Mouse (Mus musculus) embryo, embryonic 10.5 days (tissue): ENCODE data around the gene Gng7.
"Not testable (repeated sequence)": the region's sequence is repeated elsewhere in the genome, so short reads cannot be mapped to it uniquely, and the experiment has no call there.

Experiments used
- DNase-seq: peaks from one replicate; pipeline ENCODE4 v3.0.0-alpha.2; 2015; ENCODE audit warnings: low spot score

Gene Gng7

DNA sequence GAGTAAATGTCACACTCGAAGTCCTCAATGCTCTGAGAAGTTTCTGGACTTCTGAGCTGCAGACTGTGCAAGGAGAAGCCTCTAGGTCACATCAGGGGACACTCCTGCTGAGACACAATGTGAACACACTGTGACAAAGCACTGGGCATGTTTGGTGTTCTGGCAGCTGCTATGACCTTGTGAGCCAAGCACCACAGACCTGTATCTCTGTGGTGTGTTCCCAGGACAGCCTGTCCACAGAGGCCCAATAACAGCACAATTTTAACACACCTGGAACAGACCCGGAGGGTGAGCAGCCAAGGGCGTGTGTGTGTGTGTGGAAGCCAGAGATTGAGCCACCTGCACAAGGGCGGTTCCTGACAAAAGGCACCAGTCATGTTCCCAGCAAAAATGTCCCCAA is 20.1 kb downstream of the Gng7 start:
- DNase-seq = no peak

DNA sequence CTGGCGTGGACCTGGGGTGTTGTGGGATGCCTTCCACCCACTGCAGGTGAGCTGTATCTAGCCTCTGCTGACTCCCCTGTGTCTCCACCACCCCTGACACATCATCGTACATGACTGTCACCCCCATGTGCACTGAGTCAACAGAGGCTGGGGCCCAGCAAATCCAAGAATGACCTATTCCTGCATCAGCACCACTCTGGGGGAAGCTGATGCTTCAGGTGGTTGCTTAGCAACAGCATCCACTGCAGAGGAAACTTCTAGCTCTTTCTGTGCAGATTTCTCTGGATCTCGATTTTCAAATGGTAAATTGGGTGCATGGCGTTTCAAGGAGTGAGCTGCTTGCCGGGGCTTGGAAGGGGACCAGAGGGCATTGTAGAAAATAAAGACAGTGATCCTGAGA is 21.5 kb downstream of the Gng7 start:
- no peak for DNase-seq

DNA sequence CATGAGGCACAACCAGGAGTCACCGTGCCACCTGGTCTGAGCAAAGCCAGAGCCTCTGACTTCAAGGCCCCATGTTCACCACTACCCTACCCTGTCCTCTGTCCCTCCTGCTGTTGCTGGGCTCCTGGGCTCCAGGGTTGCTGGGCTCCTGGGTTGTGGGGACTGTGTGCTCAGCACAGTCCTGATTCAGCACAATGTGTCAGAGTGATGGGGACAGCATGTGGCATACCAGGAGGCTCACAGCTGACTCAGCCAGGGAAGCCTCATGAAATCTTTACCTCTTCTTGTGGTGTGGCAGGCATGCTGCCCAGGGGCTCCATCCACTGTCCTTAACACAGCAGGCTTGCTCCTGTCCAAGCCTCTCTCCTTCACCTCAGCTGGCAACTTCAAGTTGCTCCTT is 22.8 kb downstream of the Gng7 start:
- no peak for DNase-seq

DNA sequence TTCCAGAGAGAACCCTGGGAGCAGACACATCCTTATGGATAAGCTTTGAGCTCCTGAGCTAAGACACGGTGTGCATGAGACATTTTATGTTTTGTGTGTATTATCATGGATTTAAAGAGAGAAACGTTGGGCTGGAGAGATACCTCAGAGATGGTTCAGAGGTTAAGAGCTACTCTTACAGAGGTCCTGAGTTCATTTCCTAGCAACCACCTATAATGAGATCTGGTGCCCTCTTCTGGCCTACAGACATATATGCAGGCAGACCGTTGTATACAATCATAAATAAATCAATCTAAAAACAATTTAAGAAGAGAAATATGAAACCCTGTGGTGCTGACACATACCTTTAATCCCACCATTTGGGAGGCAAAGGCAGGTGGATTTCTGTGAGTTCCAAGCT is 23.7 kb downstream of the Gng7 start:
- peak; percentile 52 for DNase-seq

DNA sequence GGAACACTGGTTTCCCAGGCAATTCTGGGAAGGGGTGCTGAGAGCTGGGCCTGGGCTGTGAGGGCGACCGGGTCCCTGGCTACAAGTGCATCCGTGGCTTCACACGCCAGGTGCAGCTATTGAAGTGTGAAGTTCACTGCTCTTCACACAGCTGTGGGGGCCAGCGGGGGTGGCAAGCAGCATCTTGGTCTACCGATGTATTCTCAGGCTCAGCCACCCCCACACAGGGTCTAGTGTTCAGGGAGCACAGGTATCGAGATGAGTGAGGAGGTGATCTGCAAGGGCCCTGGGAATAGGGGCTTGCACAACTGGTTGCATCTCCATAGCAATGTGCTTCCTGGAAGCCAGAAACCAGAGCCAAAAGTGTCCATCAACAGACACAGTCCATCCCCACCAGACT is 24.3 kb downstream of the Gng7 start:
- no peak for DNase-seq

DNA sequence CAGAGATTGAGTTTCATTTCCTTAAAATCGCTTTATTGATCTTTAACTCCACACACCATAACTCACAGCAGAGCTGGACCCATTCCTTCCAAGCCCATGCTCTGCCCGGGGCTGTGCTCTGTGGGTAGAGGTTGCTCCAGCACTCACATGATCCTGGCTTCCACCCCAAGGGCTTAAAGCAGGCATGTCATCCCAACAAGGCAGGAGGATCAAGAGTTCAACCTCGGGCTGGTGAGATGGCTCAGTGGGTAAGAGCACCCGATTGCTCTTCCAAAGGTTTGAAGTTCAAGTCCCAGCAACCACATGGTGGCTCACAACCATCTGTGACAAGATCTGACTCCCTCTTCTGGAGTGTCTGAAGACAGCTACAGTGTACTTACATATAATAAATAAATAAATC is 24.9 kb downstream of the Gng7 start:
- not testable (repeated sequence) for DNase-seq

DNA sequence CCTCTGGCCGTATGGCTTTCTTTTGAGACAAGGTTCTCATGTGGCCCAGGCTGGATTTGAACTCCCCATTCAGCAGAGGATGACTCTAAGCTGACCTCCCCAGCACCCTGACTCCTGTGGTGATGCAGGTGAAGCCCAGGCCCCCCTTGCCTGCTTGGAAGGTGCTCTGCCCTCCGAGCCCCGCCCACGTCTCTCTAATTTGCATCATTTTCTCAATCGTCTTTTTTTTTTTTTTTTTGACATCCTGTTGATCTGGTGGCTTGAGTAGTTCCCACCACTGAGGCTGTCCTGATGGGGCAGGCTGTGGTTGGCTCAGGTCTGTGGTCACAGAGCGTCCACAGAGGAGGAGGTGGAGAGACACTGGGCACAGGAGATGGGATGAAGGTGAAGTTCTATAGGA is 25.3 kb downstream of the Gng7 start:
- DNase-seq = no peak

DNA sequence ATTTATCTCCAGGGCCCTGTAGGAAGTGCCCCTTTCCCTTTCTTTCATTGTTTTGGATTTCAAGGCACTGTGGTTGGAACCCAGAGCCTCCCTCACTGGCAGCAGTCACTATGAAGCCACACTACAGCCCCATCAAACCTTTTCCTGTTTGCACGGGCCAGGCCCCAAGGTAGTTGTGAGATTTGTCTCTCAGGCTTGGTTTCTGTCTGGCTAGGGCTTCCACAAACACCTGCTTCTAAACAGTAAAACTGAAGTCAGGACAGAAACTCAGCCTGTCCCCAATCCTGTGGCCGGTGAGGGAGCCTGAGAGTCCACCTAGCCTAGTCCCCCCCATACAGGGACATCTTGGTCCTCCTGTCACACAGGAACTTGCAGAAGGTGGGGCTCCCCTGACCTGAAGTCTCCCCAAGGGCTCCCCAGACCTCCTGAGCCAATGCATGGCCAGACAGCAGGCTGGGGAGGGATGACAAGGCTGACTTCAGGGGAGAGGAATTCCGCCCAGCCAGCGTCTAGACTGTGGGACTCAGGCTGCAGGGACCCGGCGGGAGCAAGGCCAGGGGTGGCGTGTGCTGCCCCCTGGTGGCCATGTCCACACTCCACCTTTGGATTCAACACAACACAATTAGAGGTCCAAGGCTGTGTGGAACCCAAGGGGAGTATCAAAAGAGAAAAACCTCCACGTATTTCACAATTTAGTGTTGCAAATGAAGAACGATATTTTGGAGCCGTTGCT is 26.9 kb downstream of the Gng7 start:
- peak; percentile 93 for DNase-seq

DNA sequence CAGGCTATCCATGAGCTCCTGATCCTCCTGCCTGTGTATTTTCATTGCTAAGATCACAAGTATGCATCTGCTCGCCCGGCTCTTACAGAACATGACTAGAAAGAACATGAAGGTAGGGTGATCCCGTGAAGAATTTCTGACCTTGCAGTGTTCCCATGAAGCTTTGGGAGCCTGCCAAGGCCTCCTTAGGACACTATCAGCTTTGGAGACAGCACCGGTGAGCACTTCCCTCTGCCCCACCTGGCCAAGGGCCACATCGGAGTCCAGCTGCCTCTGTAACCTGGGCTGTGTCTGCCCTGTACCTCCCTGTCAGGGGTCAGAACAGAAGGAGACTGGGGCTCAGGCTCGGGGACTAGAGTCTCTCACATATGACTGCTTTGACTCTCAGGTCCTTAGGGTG is 28.0 kb downstream of the Gng7 start:
- DNase-seq = no peak

DNA sequence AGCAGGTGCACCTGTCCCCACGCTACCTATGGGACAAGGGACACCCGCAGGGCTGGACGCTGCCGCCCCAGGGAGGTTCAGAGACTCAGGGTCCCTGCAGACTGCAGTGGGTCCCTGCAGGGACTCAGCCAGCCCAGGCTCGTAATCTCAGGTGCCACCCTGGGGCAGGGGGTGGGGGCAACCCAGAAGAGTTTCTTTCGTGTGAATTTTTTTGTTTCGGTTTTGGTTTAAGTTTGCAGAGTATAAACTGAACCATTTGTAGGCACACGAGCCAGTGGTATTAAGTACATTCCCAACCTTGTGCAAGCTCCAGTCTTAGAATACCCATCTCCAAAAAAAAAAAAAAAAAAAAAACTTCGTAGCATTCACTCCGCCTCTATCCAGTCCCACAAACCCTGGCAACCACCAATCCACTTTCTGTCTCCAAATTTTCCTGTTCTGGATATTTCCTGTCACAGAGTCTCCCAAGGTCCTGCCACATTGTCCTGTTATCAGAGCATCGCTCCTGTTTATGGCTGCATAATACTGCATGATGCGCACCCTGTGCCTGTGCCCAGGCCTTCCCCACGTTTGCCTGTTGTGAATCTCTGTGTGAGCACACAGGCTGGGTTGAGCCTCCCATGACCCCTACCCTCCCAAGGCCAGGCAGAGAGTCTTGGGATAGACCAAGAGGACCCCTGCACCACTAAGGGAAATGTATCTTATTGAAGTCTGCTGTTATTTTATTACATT is 28.6 kb downstream of the Gng7 start:
- DNase-seq = no peak

DNA sequence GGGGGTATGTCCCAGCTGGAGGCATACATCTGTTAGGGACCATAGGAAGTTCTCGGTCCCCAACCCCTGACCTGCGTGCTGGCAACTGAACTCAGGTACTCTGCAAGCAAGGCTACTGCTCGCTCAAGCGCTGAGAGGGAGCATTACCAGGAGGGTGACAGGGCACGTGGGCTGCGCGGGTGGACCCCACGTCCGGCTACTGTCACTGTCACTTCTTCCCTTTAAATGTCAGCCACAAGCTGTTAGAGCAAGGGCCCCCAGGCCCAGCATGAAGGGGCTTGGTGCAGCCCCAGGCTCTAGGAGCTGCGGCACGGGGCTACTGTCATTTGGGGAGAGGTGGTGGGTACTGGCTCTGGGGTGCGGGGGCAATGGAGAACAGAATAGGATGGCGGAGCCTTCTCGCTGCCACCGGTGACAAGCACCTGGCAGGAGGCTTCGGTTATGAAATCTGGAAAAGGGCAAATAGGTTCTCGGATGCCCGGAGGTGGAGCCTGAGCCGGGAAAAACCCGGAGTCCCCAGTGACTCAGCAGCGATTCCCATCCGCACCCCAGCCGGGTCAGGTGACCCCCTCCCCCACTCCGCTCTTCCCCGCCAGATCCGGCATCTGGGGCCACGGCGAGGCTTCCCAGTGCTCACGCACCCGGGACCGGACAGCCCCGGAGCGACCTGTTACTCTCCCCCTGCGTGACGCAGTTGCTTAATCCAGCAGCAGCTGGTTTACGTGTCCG is 29.3 kb downstream of the Gng7 start:
- DNase-seq = no peak

DNA sequence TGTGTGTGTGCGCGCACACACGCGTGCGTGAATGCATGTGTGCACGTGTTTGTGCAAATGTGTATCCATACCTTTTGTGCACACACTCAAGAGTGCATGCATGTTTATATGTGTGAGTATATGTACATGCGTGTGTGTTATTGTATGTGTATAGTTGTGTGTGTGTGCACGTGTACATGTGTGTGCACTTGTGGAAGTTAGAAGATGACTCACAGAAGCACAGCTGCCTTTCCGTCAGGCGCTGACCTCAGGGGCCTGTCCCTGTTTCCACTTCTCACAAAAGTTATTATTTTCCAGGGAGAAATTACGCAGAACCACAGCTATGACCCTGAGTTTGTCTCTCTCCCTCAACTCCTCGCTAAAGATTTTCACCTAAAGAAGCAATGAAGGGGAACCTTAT is 30.5 kb downstream of the Gng7 start:
- DNase-seq = no peak

DNA sequence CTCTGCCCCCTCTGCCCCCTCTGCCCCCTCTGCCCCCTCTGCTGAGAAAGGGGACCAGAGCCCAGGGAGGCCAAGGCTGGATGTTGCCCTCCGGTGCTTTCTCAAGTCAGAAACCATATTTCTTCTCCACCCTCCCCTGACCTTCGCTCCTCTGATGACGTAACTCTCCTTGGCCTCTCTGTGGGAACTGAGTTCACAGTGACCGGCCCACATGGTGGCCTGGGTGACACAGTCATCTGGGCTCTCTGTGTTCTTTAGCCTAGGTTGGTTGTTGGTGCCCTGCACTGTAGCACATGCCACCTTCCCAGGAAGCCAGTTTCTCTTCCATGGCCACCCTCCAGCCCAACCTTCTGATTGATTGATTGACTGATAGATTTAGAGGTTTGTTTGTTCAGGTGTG is 32.4 kb downstream of the Gng7 start:
- DNase-seq = no peak

DNA sequence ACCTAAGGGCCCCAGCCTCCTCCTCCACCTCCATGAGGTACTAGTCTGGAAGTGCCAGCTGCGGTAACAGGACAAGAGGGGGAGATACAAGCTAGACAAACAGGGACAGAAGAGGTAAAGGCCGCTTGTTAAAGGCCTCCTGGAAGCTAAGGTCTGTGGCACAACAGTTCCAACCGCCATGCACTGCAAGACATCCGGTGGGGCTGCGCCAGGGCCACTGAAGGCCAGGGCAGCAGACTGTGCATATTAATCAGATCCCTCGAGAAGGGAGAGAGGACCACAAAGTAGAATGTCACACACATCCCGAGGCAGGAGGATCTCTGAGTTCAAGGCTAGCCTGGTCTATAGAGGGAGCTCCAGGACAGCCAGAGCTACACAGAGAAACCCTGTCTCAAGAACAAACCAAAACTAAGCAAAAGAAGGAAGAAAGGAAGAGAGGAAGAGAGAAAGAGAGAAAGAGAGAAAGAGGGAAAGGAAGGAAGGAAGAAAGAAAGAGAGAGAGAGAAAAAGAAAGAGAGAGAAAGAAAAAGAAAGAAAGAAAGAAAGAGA is 33.1 kb downstream of the Gng7 start:
- DNase-seq = no peak

DNA sequence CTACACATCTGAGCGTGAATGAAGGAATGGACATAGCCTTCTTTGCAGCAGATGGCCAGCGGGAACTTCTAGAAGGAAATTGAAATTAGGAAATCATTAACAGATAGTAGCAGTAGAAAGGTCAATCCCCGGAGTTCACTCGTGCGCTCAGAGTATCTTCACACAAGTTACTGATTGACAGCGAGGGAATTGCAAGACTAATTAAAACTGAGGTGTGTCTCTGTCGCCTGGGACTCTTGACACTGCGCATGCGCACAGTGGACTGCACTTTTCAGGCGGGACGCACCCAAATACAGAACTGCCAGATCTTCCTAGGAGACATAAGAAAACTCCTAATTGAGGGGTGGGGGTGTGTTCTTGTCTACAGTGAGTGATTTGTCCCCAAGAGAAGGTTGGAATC is 39.3 kb downstream of the Gng7 start:
- no peak for DNase-seq

DNA sequence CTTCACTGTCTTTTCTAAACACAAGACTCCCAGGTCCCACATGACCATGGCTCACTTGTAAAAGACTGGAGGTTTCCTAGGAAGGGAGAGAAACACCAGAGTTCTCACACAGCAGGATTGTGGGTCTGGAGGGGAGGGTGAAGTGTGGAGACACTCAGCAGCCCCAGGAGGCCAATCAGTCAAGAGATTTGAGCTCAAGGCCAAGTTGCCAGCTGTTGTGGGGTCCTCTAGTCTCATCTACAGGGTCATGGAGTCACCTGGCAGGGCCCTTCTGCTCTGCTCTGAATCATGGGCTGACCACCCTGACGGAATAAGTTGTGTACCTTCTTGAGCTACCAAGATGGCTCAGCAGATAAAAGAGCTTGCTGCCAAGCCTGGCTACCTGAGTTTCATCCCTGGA is 41.0 kb downstream of the Gng7 start:
- no peak for DNase-seq

DNA sequence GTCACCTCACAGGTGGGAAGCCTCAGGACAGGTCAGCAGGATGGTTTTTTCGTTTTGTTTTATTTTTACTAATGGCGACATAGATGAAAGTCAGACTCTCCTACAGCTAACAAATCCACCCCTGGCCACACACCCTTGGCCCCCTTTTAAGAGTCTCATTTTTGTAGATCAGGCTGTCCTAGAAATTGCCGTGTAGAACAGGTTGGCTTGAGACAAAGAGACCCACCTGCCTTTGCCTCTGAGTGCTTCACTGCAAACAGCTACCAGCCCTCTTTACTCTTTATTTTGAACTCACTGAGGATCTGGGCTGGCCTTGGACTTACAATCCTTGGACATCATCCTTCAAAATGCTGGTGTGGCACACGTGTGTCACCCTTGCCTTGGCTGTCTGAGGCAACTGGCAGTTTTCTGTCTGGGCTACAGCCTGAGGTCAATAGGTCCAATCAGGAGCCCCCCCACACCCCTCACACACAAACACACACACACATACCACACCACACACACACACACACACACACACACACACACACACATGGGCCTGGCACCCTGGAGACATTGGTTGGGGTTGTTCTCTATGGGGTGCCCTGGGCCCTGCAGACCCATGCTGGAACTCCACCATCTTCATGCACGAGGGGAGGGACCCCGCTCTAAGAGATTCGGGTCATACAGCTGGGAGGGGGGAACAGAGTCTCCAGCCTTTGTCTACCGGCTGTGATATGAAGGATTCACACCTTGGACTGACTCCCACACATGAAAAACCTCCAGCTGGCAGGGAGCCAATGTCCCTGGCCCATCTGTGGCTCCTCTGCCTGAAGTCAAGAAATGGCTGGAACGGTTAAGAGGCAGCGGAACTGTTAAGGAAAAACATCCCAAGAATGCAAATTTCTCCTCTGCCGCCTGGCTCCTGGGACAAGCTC is 42.4 kb downstream of the Gng7 start:
- no peak for DNase-seq

DNA sequence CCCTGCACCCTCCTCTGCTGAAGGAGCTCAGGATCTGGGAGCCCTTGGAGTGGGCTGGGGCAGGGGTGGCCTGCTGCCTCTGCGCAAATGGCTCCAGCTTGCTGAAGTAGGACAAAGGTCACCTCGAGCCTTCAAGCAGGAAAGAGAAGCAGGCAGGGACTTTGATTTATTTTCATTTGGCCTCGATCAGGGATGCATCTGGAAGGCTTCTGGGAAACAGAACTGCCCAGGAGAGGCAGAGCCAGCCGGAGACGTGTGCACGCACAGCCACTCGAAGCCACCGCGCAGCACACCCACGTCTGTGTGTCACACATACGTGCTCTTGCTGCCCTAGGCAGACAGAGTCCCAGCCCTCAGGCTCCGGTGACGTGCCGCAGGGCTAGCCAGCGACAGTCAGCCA is 43.2 kb downstream of the Gng7 start:
- no peak for DNase-seq

DNA sequence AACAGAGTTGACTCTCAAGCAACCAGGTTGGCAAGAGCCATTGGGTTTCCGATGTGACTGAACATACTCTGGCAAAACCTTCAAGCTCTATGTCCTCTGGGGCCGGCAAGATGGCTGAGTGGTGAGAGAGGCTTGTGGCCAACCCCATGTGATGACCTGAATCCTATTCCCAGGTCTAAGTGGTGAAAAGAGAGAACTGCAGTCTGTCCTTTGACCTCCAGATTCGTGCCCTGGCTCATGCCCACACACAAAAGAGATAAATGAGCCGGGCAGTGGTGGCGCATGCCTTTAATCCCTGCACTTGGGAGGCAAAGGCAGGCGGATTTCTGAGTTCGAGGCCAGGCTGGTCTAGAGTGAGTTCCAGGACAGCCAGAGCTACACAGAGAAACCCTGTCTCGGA is 44.6 kb downstream of the Gng7 start:
- no peak for DNase-seq

DNA sequence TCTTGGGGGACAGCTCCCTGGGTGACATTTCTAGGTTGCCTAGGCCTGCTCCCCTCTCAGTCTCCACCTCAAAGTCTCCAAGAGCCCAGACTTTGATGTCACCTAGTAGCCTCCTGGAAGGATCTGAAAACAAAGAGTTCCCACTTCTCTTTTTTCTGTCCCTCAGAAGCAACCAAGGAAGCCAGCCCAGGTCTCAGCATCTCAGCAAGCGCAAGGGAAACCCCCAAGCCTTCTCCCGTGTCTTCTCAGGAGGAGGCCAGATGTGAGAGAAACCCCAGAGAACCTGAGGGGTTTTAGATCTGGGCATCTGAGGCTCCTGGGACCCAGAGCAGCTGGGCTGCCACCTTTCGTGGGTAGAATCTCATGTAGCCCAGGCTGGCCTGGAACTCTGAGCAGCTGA is 45.4 kb downstream of the Gng7 start:
- no peak for DNase-seq

DNA sequence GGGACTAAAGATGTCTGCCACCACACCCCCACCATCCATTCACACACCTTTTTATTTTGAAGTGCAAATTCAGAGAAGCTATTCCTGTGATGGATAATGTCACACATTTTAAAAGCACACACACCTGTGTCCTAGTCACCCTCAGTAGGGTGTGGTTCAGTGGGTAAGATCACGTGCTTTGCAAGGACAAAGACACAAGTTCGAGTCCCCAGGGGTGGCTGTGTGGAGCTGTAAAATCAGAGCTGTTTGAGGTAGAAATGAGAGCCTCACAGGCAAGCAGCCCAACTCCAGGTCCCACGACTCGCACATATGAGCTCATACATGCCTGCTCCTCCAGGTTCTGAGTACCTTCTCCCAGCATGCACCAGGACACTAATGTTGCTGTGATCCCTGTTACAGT is 46.6 kb downstream of the Gng7 start:
- no peak for DNase-seq

DNA sequence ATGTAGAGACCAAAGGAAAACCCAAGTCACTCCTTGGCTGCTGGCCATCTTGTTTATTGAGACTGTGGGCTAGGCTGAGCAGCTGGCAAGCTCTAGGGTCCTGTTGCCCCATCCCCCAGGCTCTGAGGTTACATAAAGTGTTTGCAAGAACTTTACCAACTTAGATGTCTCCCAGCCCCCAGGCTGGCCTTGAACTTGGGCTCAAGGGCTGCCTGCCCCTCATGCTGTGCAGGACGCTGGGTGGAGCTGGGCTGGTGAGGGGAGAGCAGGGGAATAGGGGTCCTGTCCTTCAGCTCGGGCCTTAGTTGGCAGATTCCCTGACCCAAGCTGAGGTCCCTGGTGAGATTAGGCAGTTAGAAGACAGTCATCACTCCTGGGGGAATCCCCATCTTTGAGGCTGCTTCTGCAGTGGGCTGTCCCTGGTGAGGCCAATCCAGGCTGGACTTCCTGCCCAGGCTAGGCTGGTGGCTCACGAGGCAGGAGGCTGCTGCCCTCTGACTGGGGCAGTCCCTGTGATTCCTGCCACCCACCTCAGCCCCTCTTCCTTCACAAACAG is 47.6 kb downstream of the Gng7 start:
- no peak for DNase-seq
